Mouse (Mus musculus) midbrain, embryonic 11.5 days (tissue): ENCODE data around the gene Smarcd3. TPM values are rescaled to one million over a fixed set of nuclear protein-coding genes. Genes with fewer than 3 reads are reported as not detected.

ENCODE experiments used
- ATAC-seq: fragments of 200-750 bp; cut with Nextera tagmentation; 2 replicates; pipeline ENCODE4 v1.8.0; 2017; ENCODE audit warnings: moderate TSS enrichment, moderate library complexity; ENCODE audit not compliant: low FRiP score
- DNase-seq: peaks from one replicate; pipeline ENCODE4 v3.0.0; 2015; ENCODE audit warnings: low spot score; ENCODE audit errors: missing footprints
- H3K27ac ChIP-seq: fragments of 300-500 bp; sonication (generic); 2 replicates; pipeline ENCODE4 v1.5.1; 2014; ENCODE audit warnings: low read depth, low read length
- H3K27me3 ChIP-seq: fragments of 300-500 bp; sonication (generic); 2 replicates; pipeline ENCODE4 v1.6.1; 2014; ENCODE audit warnings: mild to moderate bottlenecking, low read length, moderate library complexity, mixed read lengths; ENCODE audit not compliant: control insufficient read depth, insufficient read depth
- H3K36me3 ChIP-seq: fragments of 300-500 bp; sonication (generic); 2 replicates; pipeline ENCODE4 v1.6.1; 2014; ENCODE audit warnings: mild to moderate bottlenecking, low read length, moderate library complexity, mixed read lengths; ENCODE audit not compliant: control insufficient read depth, insufficient read depth
- H3K4me1 ChIP-seq: fragments of 300-500 bp; sonication (generic); 2 replicates; pipeline ENCODE4 v1.6.1; 2014; ENCODE audit warnings: low read length; ENCODE audit not compliant: control insufficient read depth, insufficient read depth
- H3K4me2 ChIP-seq: fragments of 300-500 bp; sonication (generic); 2 replicates; pipeline ENCODE4 v1.6.1; 2014; ENCODE audit warnings: mild to moderate bottlenecking, moderate library complexity
- H3K4me3 ChIP-seq: fragments of 300-500 bp; sonication (generic); 2 replicates; pipeline ENCODE4 v1.5.1; 2014; ENCODE audit warnings: low read depth, low read length
- H3K9ac ChIP-seq: fragments of 300-500 bp; sonication (generic); 2 replicates; pipeline ENCODE4 v1.6.1; 2014; ENCODE audit warnings: low read length
- H3K9me3 ChIP-seq: fragments of 300-500 bp; sonication (generic); 2 replicates; pipeline ENCODE4 v1.6.1; 2016; ENCODE audit warnings: low read length; ENCODE audit not compliant: control insufficient read depth
- WGBS: fragments of 180-500 bp; shearing (Covaris S2); extraction: QIAGEN DNeasy Blood & Tissue Kit; methylation state at CpG from one replicate; pipeline ENCODE4 v1.1.7; 2014; 5-methylcytosine and 5-hydroxymethylcytosine counted together
- polyA plus RNA-seq: library from polyadenylated mRNA; unstranded; fragments of >200 nt; fragmentation: Nextera tagmentation; extraction: Ambion mirVana; gene quantifications from 2 replicates; pipeline ENCODE4 v1.2.1, GENCODE M21; 2014

Smarcd3 gene
- polyA plus RNA-seq, 1 experiment from 2014 or later: 60.2 TPM

- 83% methylated on average over 7 of the region's 7 CpGs for WGBS
- no peaks in the 10 kb centered on the region for H3K36me3 ChIP-seq
- ATAC-seq (no peak), DNase-seq (peak; percentile 64)
- H3K9me3 ChIP-seq: no peaks in the 10 kb centered on the region
- H3K27ac ChIP-seq: no peak overlapping the region
- no peaks in the 10 kb centered on the region for H3K4me1 ChIP-seq
- no peaks in the 10 kb centered on the region; the same call in 1 of the 2 replicates for H3K27me3 ChIP-seq
- H3K9ac ChIP-seq: no peak overlapping the region
- no peak overlapping the region for H3K4me3 ChIP-seq
- H3K4me2 ChIP-seq: no peak overlapping the region
Measured at GRCm38 (mm10) chr5:24649701-24650100, 25.5 kb upstream of the Smarcd3 start.

- no peak overlapping the region for H3K9ac ChIP-seq
- H3K9me3 ChIP-seq: no peaks in the 10 kb centered on the region
- DNase-seq: no peak
- no peak overlapping the region for H3K4me3 ChIP-seq
- H3K36me3 ChIP-seq: no peaks in the 10 kb centered on the region
- no peaks in the 10 kb centered on the region; the same call in 1 of the 2 replicates for H3K27me3 ChIP-seq
- no peak overlapping the region for H3K4me2 ChIP-seq
- 57% methylated on average over 4 of the region's 4 CpGs for WGBS
- ATAC-seq: no peak
- H3K4me1 ChIP-seq: no peaks in the 10 kb centered on the region
- no peak overlapping the region for H3K27ac ChIP-seq
Measured at GRCm38 (mm10) chr5:24649231-24649630, 25.0 kb upstream of the Smarcd3 start.

- Histone ChIP-seq H3K4me1 (no peaks in the 10 kb centered on the region), H3K9me3 (no peaks in the 10 kb centered on the region), H3K27ac (no peak overlapping the region), H3K4me2 (no peak overlapping the region), H3K4me3 (no peak overlapping the region), H3K27me3 (no peaks in the 10 kb centered on the region), H3K9ac (no peak overlapping the region), H3K36me3 (no peaks in the 10 kb centered on the region)
- DNase-seq (no peak), ATAC-seq (no peak)
- WGBS: 95% methylated on average over 1 of the region's 1 CpGs
Measured at GRCm38 (mm10) chr5:24645454-24645853, 21.2 kb upstream of the Smarcd3 start.

GRCm38 (mm10) chr5:24639081-24639480, 14.9 kb upstream of the Smarcd3 start:
- Histone ChIP-seq H3K36me3 (no peaks in the 10 kb centered on the region), H3K9me3 (no peaks in the 10 kb centered on the region), H3K27me3 (no peaks in the 10 kb centered on the region), H3K4me3 (no peak overlapping the region), H3K27ac (no peak overlapping the region), H3K4me1 (peaks cover 3% of the 10 kb centered on the region; the same call in 1 of the 2 replicates), H3K4me2 (no peak overlapping the region), H3K9ac (no peak overlapping the region)
- WGBS: 73% methylated on average over 6 of the region's 6 CpGs
- DNase-seq (peak; percentile 79), ATAC-seq (no peak)

GRCm38 (mm10) chr5:24638131-24638530, 13.9 kb upstream of the Smarcd3 start:
- Histone ChIP-seq H3K4me1 (peaks cover 3% of the 10 kb centered on the region; the same call in 1 of the 2 replicates), H3K36me3 (no peaks in the 10 kb centered on the region), H3K27me3 (no peaks in the 10 kb centered on the region), H3K9me3 (no peaks in the 10 kb centered on the region), H3K27ac (no peak overlapping the region), H3K4me3 (no peak overlapping the region), H3K4me2 (no peak overlapping the region), H3K9ac (no peak overlapping the region)
- ATAC-seq: no peak
- WGBS: 66% methylated on average over 6 of the region's 6 CpGs
- DNase-seq: peak; percentile 72

- Histone ChIP-seq H3K9ac (no peak overlapping the region), H3K9me3 (no peaks in the 10 kb centered on the region), H3K36me3 (no peaks in the 10 kb centered on the region), H3K4me1 (peaks cover 3% of the 10 kb centered on the region; the same call in 1 of the 2 replicates), H3K27ac (no peak overlapping the region), H3K4me2 (no peak overlapping the region), H3K4me3 (no peak overlapping the region), H3K27me3 (no peaks in the 10 kb centered on the region)
- DNase-seq (peak; percentile 73), ATAC-seq (no peak)
- 80% methylated on average over 4 of the region's 4 CpGs for WGBS
Measured at GRCm38 (mm10) chr5:24636987-24637386, 12.8 kb upstream of the Smarcd3 start.

- H3K9me3 ChIP-seq: no peaks in the 10 kb centered on the region
- H3K4me2 ChIP-seq: no peak overlapping the region
- no peak overlapping the region for H3K9ac ChIP-seq
- H3K4me1 ChIP-seq: peaks cover 3% of the 10 kb centered on the region; the same call in 1 of the 2 replicates
- no peaks in the 10 kb centered on the region for H3K27me3 ChIP-seq
- no peaks in the 10 kb centered on the region for H3K36me3 ChIP-seq
- DNase-seq (peak; percentile 80), ATAC-seq (no peak)
- no peak overlapping the region for H3K27ac ChIP-seq
- no peak overlapping the region for H3K4me3 ChIP-seq
- WGBS: 65% methylated on average over 6 of the region's 6 CpGs
Measured at GRCm38 (mm10) chr5:24635526-24636141, 11.4 kb upstream of the Smarcd3 start.

- H3K4me2 ChIP-seq: no peak overlapping the region
- H3K4me1 ChIP-seq: peaks cover 3% of the 10 kb centered on the region; the same call in 1 of the 2 replicates
- 37% methylated on average over 1 of the region's 1 CpGs for WGBS
- H3K36me3 ChIP-seq: no peaks in the 10 kb centered on the region
- no peaks in the 10 kb centered on the region for H3K27me3 ChIP-seq
- no peak overlapping the region for H3K27ac ChIP-seq
- H3K9me3 ChIP-seq: no peaks in the 10 kb centered on the region
- DNase-seq: no peak
- no peak overlapping the region for H3K9ac ChIP-seq
- no peak overlapping the region for H3K4me3 ChIP-seq
- no peak for ATAC-seq
Measured at GRCm38 (mm10) chr5:24635093-24635492, 10.9 kb upstream of the Smarcd3 start.

- ATAC-seq (no peak), DNase-seq (no peak)
- Histone ChIP-seq H3K4me3 (no peak overlapping the region), H3K4me2 (no peak overlapping the region), H3K27ac (no peak overlapping the region), H3K27me3 (no peaks in the 10 kb centered on the region; the same call in 1 of the 2 replicates), H3K36me3 (no peaks in the 10 kb centered on the region), H3K9me3 (no peaks in the 10 kb centered on the region), H3K9ac (no peak overlapping the region), H3K4me1 (peaks cover 3% of the 10 kb centered on the region; the same call in 1 of the 2 replicates)
- 78% methylated on average over 3 of the region's 3 CpGs for WGBS
Measured at GRCm38 (mm10) chr5:24629712-24630111, 5.5 kb upstream of the Smarcd3 start.
